Mouse (Mus musculus): ENCODE results near the gene Rab1a. TPM values are rescaled to one million over a fixed set of nuclear protein-coding genes. Genes with fewer than 3 reads are reported as not detected.
"Not testable (repeated sequence)": the region's sequence is repeated elsewhere in the genome, so short reads cannot be mapped to it uniquely, and the experiment has no call there.

Gene Rab1a
- 96.8 TPM for polyA plus RNA-seq (2012; fragmentation: generic; extraction: Trizol)
- long read RNA-seq, experiment 1, transcript Rab1a-201 (6 exons, 2,827 nt), result major isoform, 147 of 159 reads
- long read RNA-seq, experiment 1, partial matches to known transcripts, result 5 of 159 reads
- long read RNA-seq, experiment 1, other reads (novel, unspliced or antisense), result 7 of 159 reads
- long read RNA-seq, experiment 2, transcript Rab1a-201 (6 exons, 2,827 nt), result major isoform, 298 of 312 reads
- long read RNA-seq, experiment 2, partial matches to known transcripts, result 4 of 312 reads
- long read RNA-seq, experiment 2, other reads (novel, unspliced or antisense), result 10 of 312 reads

DNA sequence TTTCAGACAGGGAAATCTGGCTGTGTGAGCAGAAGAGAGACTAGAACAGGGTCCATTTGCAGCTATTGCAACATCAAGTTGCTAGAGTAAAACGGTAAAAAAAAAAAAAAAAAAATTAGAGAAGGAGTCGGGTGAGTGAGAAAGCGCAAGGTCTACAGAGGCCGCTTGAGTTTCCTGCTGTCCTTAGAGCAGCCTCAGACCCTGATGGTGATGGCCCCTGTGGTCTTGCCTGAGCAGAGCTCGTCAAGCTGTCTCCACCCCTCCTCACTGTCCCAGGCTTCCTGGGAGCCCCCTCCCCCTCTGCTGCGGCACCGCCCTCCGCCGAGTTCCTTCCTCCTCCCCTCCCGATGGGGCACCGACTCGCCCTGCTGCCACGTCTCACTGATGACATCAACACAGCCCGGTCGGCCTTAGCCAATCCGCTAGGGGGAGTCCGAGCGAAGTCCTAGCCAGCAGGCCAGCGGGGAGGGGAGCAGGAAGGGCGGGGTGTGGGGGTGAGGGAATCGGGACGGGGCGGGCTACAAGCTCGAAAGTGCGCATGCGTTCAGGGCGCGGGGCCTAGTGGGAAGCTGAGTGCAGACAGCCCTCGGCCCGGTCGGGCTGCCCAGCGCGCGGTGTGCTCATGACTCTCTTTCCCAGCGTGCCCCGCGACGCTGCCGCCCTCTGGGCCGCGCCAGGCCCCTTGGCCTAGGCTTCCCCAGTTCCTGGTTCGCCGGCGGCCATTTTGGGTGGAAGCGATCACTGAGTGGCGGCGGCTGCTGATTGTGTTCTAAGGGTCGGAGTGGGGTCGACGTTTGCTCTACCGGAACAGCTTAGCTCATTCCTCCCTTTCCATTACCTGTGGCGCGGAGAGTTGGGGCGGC is at the start of gene Rab1a:
TSS of gene Rab1a (plus strand) at position 720 of the 863 bp plus-strand sequence.
- Histone ChIP-seq H3ac (ENCODE audit: control insufficient read depth, insufficient read length, low read depth) (peak within 1 kb of the TSS; percentile 94), H3K79me3 (ENCODE audit: low read depth) (peaks cover 44% of the 10 kb centered on the region), H3K4me3 (ENCODE audit: insufficient read depth, poor library complexity, severe bottlenecking) (peak within 1 kb of the TSS; percentile 98), H3K36me3 (ENCODE audit: control insufficient read depth, insufficient read depth) (peaks cover 16% of the 10 kb centered on the region), H3K79me2 (ENCODE audit: control insufficient read depth, insufficient read depth) (peaks cover 47% of the 10 kb centered on the region), H3K27me3 (ENCODE audit: control insufficient read depth, insufficient read depth, insufficient read length) (no peaks in the 10 kb centered on the region)
- TF ChIP-seq CTCF (IDR thresholded peaks at IDR 0.05; ENCODE audit: control insufficient read depth, insufficient read depth, insufficient read length), result peak; percentile 73
- peak; percentile 89 for TF ChIP-seq CEBPB (IDR thresholded peaks at IDR 0.05; ENCODE audit: low read depth)
- TF ChIP-seq MAX (IDR thresholded peaks at IDR 0.05), result no peak

DNA sequence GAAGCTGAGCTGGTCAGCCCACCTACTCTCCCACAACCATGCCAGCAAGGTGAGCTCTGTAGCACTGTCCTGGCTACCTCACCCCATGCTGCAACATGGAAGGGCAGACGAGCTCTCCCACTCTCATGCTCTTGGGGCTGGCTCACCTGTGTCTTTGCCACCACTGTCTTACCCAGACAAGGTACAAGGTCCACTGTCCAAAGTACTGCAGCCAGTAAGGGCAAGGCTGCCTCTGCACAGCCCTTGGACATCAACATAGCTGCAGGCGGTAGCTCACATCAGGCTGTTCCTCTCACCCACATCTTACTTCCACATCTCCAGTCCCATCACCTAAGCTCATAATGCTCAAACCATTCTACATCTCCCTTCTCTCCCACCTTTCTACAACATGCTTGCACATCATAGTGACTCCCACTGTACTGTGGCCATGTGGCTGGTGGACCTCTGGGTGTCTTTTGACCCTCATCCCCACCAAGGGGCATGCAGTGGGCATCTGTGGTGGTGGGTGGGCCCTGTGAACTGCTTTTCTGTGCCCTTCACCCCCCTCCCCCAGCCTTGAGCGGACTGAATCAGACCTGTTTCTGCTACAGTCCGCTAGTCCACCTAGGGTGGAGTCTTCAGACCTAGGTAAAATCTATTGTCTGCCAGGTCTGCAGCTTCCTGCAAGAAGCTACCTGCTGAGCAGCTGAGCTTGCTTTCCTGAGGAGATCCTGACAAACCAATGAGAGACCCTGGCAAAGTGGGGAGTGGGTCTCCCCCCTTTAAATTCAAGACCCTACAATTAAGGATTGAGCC is 48.9 kb upstream of the Rab1a start:
- Histone ChIP-seq H3K4me3 (ENCODE audit: insufficient read depth, poor library complexity, severe bottlenecking) (no peak overlapping the region), H3K79me2 (ENCODE audit: control insufficient read depth, insufficient read depth) (no peaks in the 10 kb centered on the region), H3K27me3 (ENCODE audit: control insufficient read depth, insufficient read depth, insufficient read length) (no peaks in the 10 kb centered on the region), H3K79me3 (ENCODE audit: low read depth) (no peaks in the 10 kb centered on the region), H3K36me3 (ENCODE audit: control insufficient read depth, insufficient read depth) (no peaks in the 10 kb centered on the region), H3ac (ENCODE audit: control insufficient read depth, insufficient read length, low read depth) (no peak overlapping the region)
- no peak for TF ChIP-seq MYOD1 (IDR thresholded peaks at IDR 0.05; ENCODE audit: control insufficient read depth, insufficient read length, low read depth)
- no peak for TF ChIP-seq FOSL1 (IDR thresholded peaks at IDR 0.05; ENCODE audit: insufficient read depth, low read length, poor library complexity, severe bottlenecking)
- TF ChIP-seq CEBPB (IDR thresholded peaks at IDR 0.05; ENCODE audit: low read depth), result no peak
- no peak for TF ChIP-seq MYOG (IDR thresholded peaks at IDR 0.05; ENCODE audit: control insufficient read depth, extremely low read depth, insufficient read length)
- no peak for TF ChIP-seq CTCF (IDR thresholded peaks at IDR 0.05; ENCODE audit: control insufficient read depth, insufficient read depth, insufficient read length)

DNA sequence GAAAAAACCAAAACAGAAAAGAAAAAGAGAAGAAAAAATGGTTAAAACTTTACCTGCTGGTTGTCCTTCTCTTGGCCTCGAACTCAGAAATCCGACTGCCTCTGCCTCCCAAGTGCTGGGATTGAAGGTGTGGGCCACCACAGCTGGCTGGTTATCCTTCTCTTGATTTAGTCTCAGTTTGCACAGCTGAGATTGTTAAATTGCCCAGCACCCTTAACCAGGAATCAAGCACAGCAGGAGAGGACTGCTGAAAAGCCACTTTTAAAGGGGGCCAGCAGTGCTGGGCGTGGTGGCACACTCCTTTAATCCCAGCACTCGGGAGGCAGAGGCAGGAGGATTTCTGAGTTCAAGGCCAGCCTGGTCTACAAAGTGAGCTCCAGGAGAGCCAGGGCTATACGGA is 47.7 kb upstream of the Rab1a start:
- not testable (repeated sequence) for H3K4me3 ChIP-seq (ENCODE audit: insufficient read depth, poor library complexity, severe bottlenecking); H3ac ChIP-seq (ENCODE audit: control insufficient read depth, insufficient read length, low read depth); H3K27me3 ChIP-seq (ENCODE audit: control insufficient read depth, insufficient read depth, insufficient read length); H3K36me3 ChIP-seq (ENCODE audit: control insufficient read depth, insufficient read depth); H3K79me2 ChIP-seq (ENCODE audit: control insufficient read depth, insufficient read depth); H3K79me3 ChIP-seq (ENCODE audit: low read depth)

DNA sequence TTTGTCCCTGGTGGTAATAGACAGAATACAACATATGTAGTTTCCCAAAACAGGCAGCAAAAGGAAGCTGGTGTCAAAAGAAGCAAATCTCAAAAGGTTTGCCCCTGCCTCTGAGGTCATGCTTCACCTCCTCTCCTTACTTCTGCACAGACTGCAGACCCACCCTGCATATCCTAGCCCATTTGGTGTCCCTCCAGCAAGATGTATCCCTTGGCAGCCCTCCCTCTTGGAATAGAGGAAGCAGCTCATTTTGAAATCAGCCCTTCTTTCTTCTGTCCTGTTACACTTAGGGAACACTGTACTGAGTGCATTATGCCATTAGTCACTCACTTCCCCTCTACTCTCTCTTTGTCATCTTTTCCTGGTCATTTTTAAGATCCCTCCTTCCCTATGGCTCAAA is 42.4 kb upstream of the Rab1a start:
- H3K4me3 ChIP-seq (ENCODE audit: insufficient read depth, poor library complexity, severe bottlenecking), result no peak overlapping the region
- H3K36me3 ChIP-seq (ENCODE audit: control insufficient read depth, insufficient read depth), result no peaks in the 10 kb centered on the region
- H3K79me3 ChIP-seq (ENCODE audit: low read depth), result no peaks in the 10 kb centered on the region
- H3K27me3 ChIP-seq (ENCODE audit: control insufficient read depth, insufficient read depth, insufficient read length), result no peaks in the 10 kb centered on the region
- TF ChIP-seq CTCF (IDR thresholded peaks at IDR 0.05; ENCODE audit: control insufficient read depth, insufficient read depth, insufficient read length), result no peak
- TF ChIP-seq FOSL1 (IDR thresholded peaks at IDR 0.05; ENCODE audit: insufficient read depth, low read length, poor library complexity, severe bottlenecking), result no peak
- H3ac ChIP-seq (ENCODE audit: control insufficient read depth, insufficient read length, low read depth), result no peak overlapping the region
- no peaks in the 10 kb centered on the region for H3K79me2 ChIP-seq (ENCODE audit: control insufficient read depth, insufficient read depth)

DNA sequence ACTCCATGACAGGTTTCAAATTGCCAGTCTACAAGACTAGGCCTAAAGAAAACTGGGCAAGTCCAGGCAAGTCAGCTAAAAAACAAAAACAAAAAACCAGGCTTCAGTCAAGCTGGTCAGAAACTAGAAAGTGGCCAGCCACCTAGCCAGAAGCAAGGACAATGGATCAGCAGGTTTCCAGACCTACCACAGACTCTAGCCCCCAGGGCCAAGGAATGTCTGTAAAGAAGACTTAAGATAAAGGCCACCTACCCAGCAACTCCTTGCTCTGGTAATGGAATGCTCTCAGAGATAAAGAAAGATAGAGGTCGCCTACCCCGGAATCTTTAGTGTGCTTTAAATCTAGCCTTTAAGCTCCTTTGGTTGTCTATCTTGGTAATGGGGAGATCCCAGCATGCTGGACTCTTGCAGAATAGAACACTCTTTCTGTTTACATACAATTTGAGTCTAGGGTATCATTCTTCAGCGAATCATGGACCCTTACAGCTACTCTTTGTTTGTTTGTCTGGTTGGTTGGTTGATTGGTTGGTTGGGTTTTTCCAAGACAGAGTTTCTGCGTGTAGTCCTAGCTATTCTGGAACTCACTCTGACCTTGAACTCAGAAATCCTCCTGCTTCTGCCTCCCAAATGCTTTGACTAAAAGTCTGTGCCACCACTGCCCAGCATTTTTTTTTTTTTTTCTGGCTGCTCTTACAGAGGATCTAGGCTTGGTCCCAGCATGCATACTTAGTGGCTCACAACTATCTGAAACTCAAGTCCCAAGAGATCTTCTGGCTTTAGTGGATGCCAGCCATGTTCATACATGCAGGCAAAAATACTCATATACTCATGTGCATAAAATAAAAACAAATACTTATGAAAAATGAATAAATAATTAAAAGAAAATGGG is 36.0 kb upstream of the Rab1a start:
- no peaks in the 10 kb centered on the region for H3K79me2 ChIP-seq (ENCODE audit: control insufficient read depth, insufficient read depth)
- H3ac ChIP-seq (ENCODE audit: control insufficient read depth, insufficient read length, low read depth), result no peak overlapping the region
- TF ChIP-seq MAX (IDR thresholded peaks at IDR 0.05) (no peak), FOSL1 (IDR thresholded peaks at IDR 0.05; ENCODE audit: insufficient read depth, low read length, poor library complexity, severe bottlenecking) (no peak), MYOG (IDR thresholded peaks at IDR 0.05; ENCODE audit: control insufficient read depth, extremely low read depth, insufficient read length) (no peak), CTCF (IDR thresholded peaks at IDR 0.05; ENCODE audit: control insufficient read depth, insufficient read depth, insufficient read length) (no peak), USF1 (IDR thresholded peaks at IDR 0.05; ENCODE audit: low read depth) (no peak), CEBPB (IDR thresholded peaks at IDR 0.05; ENCODE audit: low read depth) (no peak), MYOD1 (IDR thresholded peaks at IDR 0.05; ENCODE audit: control insufficient read depth, insufficient read length, low read depth) (no peak)
- no peaks in the 10 kb centered on the region for H3K79me3 ChIP-seq (ENCODE audit: low read depth)
- H3K36me3 ChIP-seq (ENCODE audit: control insufficient read depth, insufficient read depth), result no peaks in the 10 kb centered on the region
- H3K4me3 ChIP-seq (ENCODE audit: insufficient read depth, poor library complexity, severe bottlenecking), result no peak overlapping the region
- H3K27me3 ChIP-seq (ENCODE audit: control insufficient read depth, insufficient read depth, insufficient read length), result no peaks in the 10 kb centered on the region
